Mouse (Mus musculus) spleen, postnatal 10 days (tissue): Measurements from ENCODE around the gene Gm3127.
"Not testable (repeated sequence)": the region's sequence is repeated elsewhere in the genome, so short reads cannot be mapped to it uniquely, and the experiment has no call there.

Experiments
- DNase-seq, 2 experiments: peaks; one replicate each; pipeline ENCODE4 v3.0.0; 2021 to 2022; ENCODE audit warnings: low spot score in 2 of 2

The Gm3127 gene

GRCm38 (mm10) chr14:4164730-4165129, at the start of gene Gm3127:
Gene Gm3127, plus strand, starts transcription at chr14:4165030.
- not testable (repeated sequence) for DNase-seq

GRCm38 (mm10) chr14:4141646-4142045, 23.2 kb upstream of the Gm3127 start:
- DNase-seq = peak in 1 of 2 experiments; percentile 12

DNA sequence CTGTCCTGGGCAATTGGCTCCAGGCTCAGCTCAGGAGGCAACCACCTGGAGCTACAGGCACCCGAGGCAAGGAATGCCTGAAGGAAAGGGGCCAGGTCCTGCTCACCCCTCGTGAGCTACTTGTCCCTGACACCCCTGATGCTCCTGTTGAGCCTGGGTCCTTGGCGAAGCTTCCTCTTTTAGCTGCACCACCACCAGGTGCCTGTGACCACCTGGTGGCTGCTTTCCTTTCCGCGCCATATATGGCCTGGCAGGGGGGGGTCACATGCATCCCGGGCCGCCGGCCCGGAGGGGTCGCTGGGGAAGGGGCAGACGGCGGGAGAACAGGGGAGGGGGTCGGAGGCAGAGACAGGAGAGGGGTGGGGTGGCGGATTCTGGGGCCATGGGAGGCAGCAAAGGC, 17.2 kb downstream of the Gm3127 start:
- peak in 1 of 2 experiments; percentile 2 for DNase-seq

DNA sequence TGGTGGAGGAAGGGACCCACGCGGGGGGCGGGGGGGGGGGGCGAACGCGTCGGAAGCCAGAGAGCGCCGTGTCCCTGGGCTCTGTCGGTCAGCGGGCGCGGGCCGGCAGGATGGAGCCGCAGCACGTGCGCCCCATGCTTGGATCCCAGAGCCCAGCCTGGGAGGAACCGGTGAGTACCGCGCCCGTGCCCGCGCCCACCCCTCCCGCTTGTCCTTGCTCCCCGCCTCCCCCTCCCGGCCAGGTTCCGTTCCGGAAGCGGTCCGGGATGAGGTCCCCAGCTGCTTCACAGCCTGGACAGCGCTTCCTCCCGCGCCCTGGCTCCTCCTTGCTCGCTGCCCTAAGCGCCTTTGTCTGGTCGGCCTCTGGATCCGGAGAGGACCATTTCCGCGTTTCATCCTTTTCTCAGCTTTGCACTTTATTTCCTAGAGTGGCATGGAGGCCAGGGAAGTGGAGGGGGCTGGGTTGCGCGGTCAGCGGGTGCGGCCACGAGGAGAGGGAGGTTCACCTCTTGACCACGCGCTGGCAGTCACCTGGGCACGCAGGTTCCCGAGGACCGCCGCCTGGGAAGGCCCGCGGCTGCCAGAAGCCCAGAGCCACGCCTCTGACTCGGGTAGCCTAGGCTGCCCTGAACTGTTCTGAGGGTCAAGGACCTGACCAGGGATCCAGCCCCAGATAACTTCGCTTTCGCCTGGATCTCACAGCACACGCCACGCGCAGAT, 17.8 kb downstream of the Gm3127 start, which contains the start of gene Gm2974:
TSS of gene Gm2974 (plus strand) at position 86 of the 720 bp plus-strand sequence.
- DNase-seq = peak in 1 of 2 experiments; percentile 8

- not testable (repeated sequence) for DNase-seq
These were observed 18.5 kb downstream of the Gm3127 start for GRCm38 (mm10) chr14:4183375-4183774.
